Mouse (Mus musculus): ENCODE data around the gene Ubl4b. TPM values are rescaled to one million over a fixed set of nuclear protein-coding genes. Genes with fewer than 3 reads are reported as not detected.

The Ubl4b gene
- polyA plus RNA-seq, 1 experiment from 2014 or later, result not detected

GRCm38 (mm10) chr3:107593632-107594031 is 38.8 kb upstream of the Ubl4b start:
- Histone ChIP-seq H3K36me3 (ENCODE audit: control insufficient read depth, insufficient read depth, low read length) (no peaks in the 10 kb centered on the region), H3K9me3 (ENCODE audit: control insufficient read depth, low read length) (no peaks in the 10 kb centered on the region), H3K4me2 (ENCODE audit: low read depth, low read length, severe bottlenecking) (no peak overlapping the region), H3K27ac (ENCODE audit: low read depth, low read length) (no peak overlapping the region), H3K27me3 (ENCODE audit: control insufficient read depth, insufficient read depth, low read length) (peaks cover 58% of the 10 kb centered on the region), H3K4me1 (replicated peaks; ENCODE audit: control insufficient read depth, insufficient read depth, low read length) (peaks cover 10% of the 10 kb centered on the region; the same call in 1 of the 2 replicates), H3K9ac (ENCODE audit: low read length) (no peak overlapping the region), H3K4me3 (ENCODE audit: low read depth, low read length) (no peak overlapping the region)
- ATAC-seq (replicated peaks; ENCODE audit: low FRiP score), result no peak
- WGBS, result 58% methylated on average over 2 of the region's 2 CpGs
- no peak for DNase-seq (ENCODE audit: low spot score)

DNA sequence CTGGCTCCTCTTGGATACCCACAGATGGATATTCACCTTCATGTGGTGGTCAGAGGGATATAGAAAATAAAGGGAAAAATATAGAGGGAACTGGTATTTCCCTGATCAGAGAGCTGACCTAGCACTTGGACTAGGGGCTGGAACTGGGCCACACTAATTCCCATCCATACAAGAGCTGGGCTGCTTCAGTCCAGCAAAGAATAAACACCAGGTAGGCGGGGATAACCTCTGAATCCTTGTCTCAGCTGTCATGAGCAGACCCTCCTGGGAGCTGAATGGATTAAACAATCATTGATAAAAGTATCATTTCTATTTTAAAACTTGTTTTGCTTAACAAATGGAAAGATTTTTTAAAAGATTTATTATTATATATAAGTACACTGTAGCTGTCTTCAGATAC is 36.7 kb upstream of the Ubl4b start:
- ATAC-seq (replicated peaks; ENCODE audit: low FRiP score) (no peak), DNase-seq (ENCODE audit: low spot score) (no peak)
- H3K9ac ChIP-seq (ENCODE audit: low read length), result no peak overlapping the region
- 67% methylated on average over 1 of the region's 1 CpGs for WGBS
- no peaks in the 10 kb centered on the region for H3K36me3 ChIP-seq (ENCODE audit: control insufficient read depth, insufficient read depth, low read length)
- peaks cover 40% of the 10 kb centered on the region for H3K27me3 ChIP-seq (ENCODE audit: control insufficient read depth, insufficient read depth, low read length)
- H3K4me2 ChIP-seq (ENCODE audit: low read depth, low read length, severe bottlenecking), result no peak overlapping the region
- H3K4me3 ChIP-seq (ENCODE audit: low read depth, low read length), result no peak overlapping the region
- H3K9me3 ChIP-seq (ENCODE audit: control insufficient read depth, low read length), result no peaks in the 10 kb centered on the region
- peaks cover 10% of the 10 kb centered on the region; the same call in 1 of the 2 replicates for H3K4me1 ChIP-seq (replicated peaks; ENCODE audit: control insufficient read depth, insufficient read depth, low read length)
- H3K27ac ChIP-seq (ENCODE audit: low read depth, low read length), result no peak overlapping the region

- Histone ChIP-seq H3K4me3 (ENCODE audit: low read depth, low read length) (no peak overlapping the region), H3K36me3 (ENCODE audit: control insufficient read depth, insufficient read depth, low read length) (no peaks in the 10 kb centered on the region), H3K27ac (ENCODE audit: low read depth, low read length) (no peak overlapping the region), H3K4me1 (replicated peaks; ENCODE audit: control insufficient read depth, insufficient read depth, low read length) (0 out of 2 replicates have a peak, but pooled peaks cover 4% of the 10 kb centered on the region), H3K9me3 (ENCODE audit: control insufficient read depth, low read length) (no peaks in the 10 kb centered on the region), H3K9ac (ENCODE audit: low read length) (no peak overlapping the region), H3K4me2 (ENCODE audit: low read depth, low read length, severe bottlenecking) (no peak overlapping the region), H3K27me3 (ENCODE audit: control insufficient read depth, insufficient read depth, low read length) (peaks cover 48% of the 10 kb centered on the region)
- DNase-seq (ENCODE audit: low spot score), result peak; percentile 48
- no peak for ATAC-seq (replicated peaks; ENCODE audit: low FRiP score)
- WGBS, result 79% methylated on average over 6 of the region's 6 CpGs
Measured at GRCm38 (mm10) chr3:107586504-107586903, 31.6 kb upstream of the Ubl4b start.

- Histone ChIP-seq H3K4me2 (ENCODE audit: low read depth, low read length, severe bottlenecking) (no peak overlapping the region), H3K27me3 (ENCODE audit: control insufficient read depth, insufficient read depth, low read length) (peaks cover 67% of the 10 kb centered on the region), H3K4me1 (replicated peaks; ENCODE audit: control insufficient read depth, insufficient read depth, low read length) (0 out of 2 replicates have a peak, but pooled peaks cover 5% of the 10 kb centered on the region), H3K27ac (ENCODE audit: low read depth, low read length) (no peak overlapping the region), H3K36me3 (ENCODE audit: control insufficient read depth, insufficient read depth, low read length) (no peaks in the 10 kb centered on the region), H3K9me3 (ENCODE audit: control insufficient read depth, low read length) (no peaks in the 10 kb centered on the region), H3K4me3 (ENCODE audit: low read depth, low read length) (no peak overlapping the region), H3K9ac (ENCODE audit: low read length) (no peak overlapping the region)
- WGBS, result 8% methylated on average over 1 of the region's 1 CpGs
- ATAC-seq (replicated peaks; ENCODE audit: low FRiP score) (no peak), DNase-seq (ENCODE audit: low spot score) (peak; percentile 36)
Measured at GRCm38 (mm10) chr3:107583893-107584292, 29.0 kb upstream of the Ubl4b start.

- ATAC-seq (replicated peaks; ENCODE audit: low FRiP score) (0 out of 2 replicates have a peak, but pooled peaks have one; percentile 46), DNase-seq (ENCODE audit: low spot score) (peak; percentile 62)
- Histone ChIP-seq H3K9me3 (ENCODE audit: control insufficient read depth, low read length) (no peaks in the 10 kb centered on the region), H3K4me2 (ENCODE audit: low read depth, low read length, severe bottlenecking) (peak overlapping the region; percentile 43), H3K4me3 (ENCODE audit: low read depth, low read length) (peak overlapping the region; percentile 23), H3K27ac (ENCODE audit: low read depth, low read length) (no peak overlapping the region), H3K27me3 (ENCODE audit: control insufficient read depth, insufficient read depth, low read length) (peaks cover 67% of the 10 kb centered on the region), H3K36me3 (ENCODE audit: control insufficient read depth, insufficient read depth, low read length) (no peaks in the 10 kb centered on the region), H3K9ac (ENCODE audit: low read length) (peak overlapping the region; percentile 44), H3K4me1 (replicated peaks; ENCODE audit: control insufficient read depth, insufficient read depth, low read length) (0 out of 2 replicates have a peak, but pooled peaks cover 5% of the 10 kb centered on the region)
- WGBS, result under 1% methylated on average over 65 of the region's 65 CpGs
Measured at GRCm38 (mm10) chr3:107582875-107583767, 28.2 kb upstream of the Ubl4b start.

- DNase-seq (ENCODE audit: low spot score) (peak; percentile 50), ATAC-seq (replicated peaks; ENCODE audit: low FRiP score) (no peak)
- Histone ChIP-seq H3K9ac (ENCODE audit: low read length) (peak overlapping the region; percentile 7; the same call in 1 of the 2 replicates), H3K4me1 (replicated peaks; ENCODE audit: control insufficient read depth, insufficient read depth, low read length) (0 out of 2 replicates have a peak, but pooled peaks cover 5% of the 10 kb centered on the region), H3K9me3 (ENCODE audit: control insufficient read depth, low read length) (no peaks in the 10 kb centered on the region), H3K4me2 (ENCODE audit: low read depth, low read length, severe bottlenecking) (peak overlapping the region; percentile 43; the same call in 1 of the 2 replicates), H3K27ac (ENCODE audit: low read depth, low read length) (no peak overlapping the region), H3K27me3 (ENCODE audit: control insufficient read depth, insufficient read depth, low read length) (peaks cover 67% of the 10 kb centered on the region), H3K4me3 (ENCODE audit: low read depth, low read length) (peak overlapping the region; percentile 23; the same call in 1 of the 2 replicates), H3K36me3 (ENCODE audit: control insufficient read depth, insufficient read depth, low read length) (no peaks in the 10 kb centered on the region)
- WGBS, result 2% methylated on average over 18 of the region's 18 CpGs
Measured at GRCm38 (mm10) chr3:107582130-107582874, 27.4 kb upstream of the Ubl4b start.

GRCm38 (mm10) chr3:107581103-107582010 is 26.5 kb upstream of the Ubl4b start:
- no peak overlapping the region for H3K27ac ChIP-seq (ENCODE audit: low read depth, low read length)
- 2% methylated on average over 15 of the region's 15 CpGs for WGBS
- DNase-seq (ENCODE audit: low spot score) (peak; percentile 58), ATAC-seq (replicated peaks; ENCODE audit: low FRiP score) (no peak)
- H3K27me3 ChIP-seq (ENCODE audit: control insufficient read depth, insufficient read depth, low read length), result peaks cover 65% of the 10 kb centered on the region
- no peaks in the 10 kb centered on the region for H3K36me3 ChIP-seq (ENCODE audit: control insufficient read depth, insufficient read depth, low read length)
- no peak overlapping the region for H3K4me3 ChIP-seq (ENCODE audit: low read depth, low read length)
- no peaks in the 10 kb centered on the region for H3K9me3 ChIP-seq (ENCODE audit: control insufficient read depth, low read length)
- no peak overlapping the region for H3K9ac ChIP-seq (ENCODE audit: low read length)
- H3K4me2 ChIP-seq (ENCODE audit: low read depth, low read length, severe bottlenecking), result no peak overlapping the region
- H3K4me1 ChIP-seq (replicated peaks; ENCODE audit: control insufficient read depth, insufficient read depth, low read length), result 0 out of 2 replicates have a peak, but pooled peaks cover 5% of the 10 kb centered on the region

GRCm38 (mm10) chr3:107579466-107579865 is 24.6 kb upstream of the Ubl4b start:
- Histone ChIP-seq H3K4me2 (ENCODE audit: low read depth, low read length, severe bottlenecking) (no peak overlapping the region), H3K9ac (ENCODE audit: low read length) (no peak overlapping the region), H3K36me3 (ENCODE audit: control insufficient read depth, insufficient read depth, low read length) (no peaks in the 10 kb centered on the region), H3K4me1 (replicated peaks; ENCODE audit: control insufficient read depth, insufficient read depth, low read length) (0 out of 2 replicates have a peak, but pooled peaks cover 5% of the 10 kb centered on the region), H3K27ac (ENCODE audit: low read depth, low read length) (no peak overlapping the region), H3K4me3 (ENCODE audit: low read depth, low read length) (no peak overlapping the region), H3K9me3 (ENCODE audit: control insufficient read depth, low read length) (no peaks in the 10 kb centered on the region), H3K27me3 (ENCODE audit: control insufficient read depth, insufficient read depth, low read length) (peaks cover 48% of the 10 kb centered on the region)
- WGBS, result 6% methylated on average over 4 of the region's 4 CpGs
- ATAC-seq (replicated peaks; ENCODE audit: low FRiP score) (no peak), DNase-seq (ENCODE audit: low spot score) (peak; percentile 77)
